10 mouse cellular contexts compared by ENCODE assay signal in genomic region chr14:55536116-55536745, GRCm38 (mm10). TPM values are rescaled to one million over a fixed set of nuclear protein-coding genes. Genes with fewer than 3 reads are reported as not detected.
DNase-seq lines count a peak whose midpoint lies in the region; ATAC-seq and TF ChIP-seq lines count a peak whose summit lies in the region.
"Had no signal": no experiment of that assay in that cellular context is flagged by ENCODE, and none has a peak within 500 bp of the region (broad histone marks: within the 10 kb centered on the region; RNA-seq: fewer than 3 reads in every experiment).

No protein-coding gene starts in this region.

- no peaks in the 10 kb centered on the region for H3K36me3 ChIP-seq in kidney, postnatal 0 days (ENCODE audit: insufficient read depth, low read length)
- H3K36me3 ChIP-seq: heart, embryonic 13.5 days; midbrain, embryonic 12.5 days had no signal

- peak; percentile 81 to 85 for DNase-seq in cerebellum, postnatal 10 days
- DNase-seq in cerebellum, adult 9-11 months, result no peak
- peak; percentile 68 for DNase-seq in left cerebral cortex, postnatal 4 days
- no peak for DNase-seq in left cerebral cortex, adult 8-10 months (ENCODE audit: low spot score in 2 of 2)
- DNase-seq in ZHBTc4 (ENCODE audit: low read depth, low spot score), result peak; percentile 72
- DNase-seq in kidney, postnatal 0 days (ENCODE audit: low spot score), result peak; percentile 58
- DNase-seq in gastrocnemius, adult 18-20 months (ENCODE audit: low spot score), result no peak

- ATAC-seq in kidney, postnatal 0 days (replicated peaks; ENCODE audit: low FRiP score, low read depth), result no peak

- H3K4me3 ChIP-seq in kidney, postnatal 0 days (replicated peaks; ENCODE audit: low read depth, low read length), result no peak overlapping the region
- H3K4me3 ChIP-seq in olfactory bulb, adult 2 months (ENCODE audit: insufficient read depth, low read depth, low read length), result no peak overlapping the region
- H3K4me3 ChIP-seq: heart, embryonic 13.5 days; midbrain, embryonic 12.5 days had no signal

- no peaks in the 10 kb centered on the region for H3K27me3 ChIP-seq in kidney, postnatal 0 days (ENCODE audit: insufficient read depth, low read length)

- no peak overlapping the region for H3K9ac ChIP-seq in kidney, postnatal 0 days (ENCODE audit: low read depth, low read length)
- H3K9ac ChIP-seq: heart, embryonic 13.5 days; midbrain, embryonic 12.5 days had no signal

- H3K4me2 ChIP-seq in kidney, postnatal 0 days (ENCODE audit: low read length), result no peak overlapping the region
- H3K4me2 ChIP-seq: heart, embryonic 13.5 days; midbrain, embryonic 12.5 days had no signal

- H3K9me3 ChIP-seq in kidney, postnatal 0 days (replicated peaks; ENCODE audit: low read length), result no peaks in the 10 kb centered on the region
- H3K9me3 ChIP-seq: heart, embryonic 13.5 days; midbrain, embryonic 12.5 days had no signal

- H3K27ac ChIP-seq in kidney, postnatal 0 days, result no peak overlapping the region
- no peak overlapping the region for H3K27ac ChIP-seq in olfactory bulb, adult 2 months (ENCODE audit: insufficient read depth, low read depth, low read length)
- H3K27ac ChIP-seq: heart, embryonic 13.5 days; midbrain, embryonic 12.5 days had no signal

- TF ChIP-seq POLR2A in olfactory bulb, adult 2 months (IDR thresholded peaks at IDR 0.05; ENCODE audit: insufficient read depth, low read depth, low read length), result no peak

- WGBS in kidney, postnatal 0 days, result 57% methylated on average over 6 of the region's 6 CpGs
- 60% methylated on average over 6 of the region's 6 CpGs for WGBS in olfactory bulb, adult 2 months

- peaks cover 6% of the 10 kb centered on the region for H3K4me1 ChIP-seq in kidney, postnatal 0 days (replicated peaks; ENCODE audit: insufficient read depth, low read length)
- H3K4me1 ChIP-seq in olfactory bulb, adult 2 months (ENCODE audit: control insufficient read depth, insufficient read depth, low read length), result peaks cover 7% of the 10 kb centered on the region; the same call in 1 of the 2 replicates

- TF ChIP-seq CTCF in kidney, postnatal 0 days (IDR thresholded peaks at IDR 0.05; ENCODE audit: low read depth), result peak; percentile 85
- TF ChIP-seq CTCF in olfactory bulb, adult 2 months (IDR thresholded peaks at IDR 0.05; ENCODE audit: insufficient read depth, low read depth, low read length), result peak; percentile 68

- intact Hi-C loops in left cerebral cortex, postnatal 4 days (cut with DNase I), result no loop called here

RNA-seq across cellular contexts. Expression of gene Pck2, which starts 3.8 kb away (rescaled TPM):
- 10 to 100 TPM; 13.6 to 14.3 TPM for total RNA-seq in left cerebral cortex, postnatal 4 days (2021)
- 10 to 100 TPM; 25.2 to 29.7 (median 27.7) TPM for total RNA-seq in left cerebral cortex, adult 8-10 months (2022)
- polyA plus RNA-seq in kidney, postnatal 0 days (2015; fragmentation: Nextera tagmentation; extraction: Ambion mirVana), result 38.2 and 42.2 TPM in 2 replicates
- not detected in 2 replicates for polyA plus RNA-seq in olfactory bulb, adult 2 months (2012; ENCODE audit: insufficient read depth, insufficient read length, low replicate concordance, missing spikeins)
- total RNA-seq in gastrocnemius, adult 18-20 months (2021), result 1 to 10 TPM; 2.8 to 3.1 TPM

RNA-seq across cellular contexts. Expression of gene Nrl, which starts 11.4 kb away (rescaled TPM):
- total RNA-seq in left cerebral cortex, postnatal 4 days (2021), result under 1 TPM; 0.20 to 0.42 TPM
- under 1 TPM; 0.46 to 0.82 (median 0.69) TPM for total RNA-seq in left cerebral cortex, adult 8-10 months (2022)
- polyA plus RNA-seq in kidney, postnatal 0 days (2015; fragmentation: Nextera tagmentation; extraction: Ambion mirVana), result not detected in 2 replicates
- polyA plus RNA-seq in olfactory bulb, adult 2 months (2012; ENCODE audit: insufficient read depth, insufficient read length, low replicate concordance, missing spikeins), result not detected in 2 replicates
- not detected for total RNA-seq in gastrocnemius, adult 18-20 months (2021)
- polyA plus RNA-seq: heart, embryonic 13.5 days; midbrain, embryonic 12.5 days had no signal

RNA-seq across cellular contexts. Expression of gene Dcaf11, which starts 23.6 kb away (rescaled TPM):
- total RNA-seq in left cerebral cortex, postnatal 4 days (2021), result 10 to 100 TPM; 61.2 to 66.4 TPM
- total RNA-seq in left cerebral cortex, adult 8-10 months (2022), result 10 to 100 TPM; 83.5 to 91.6 (median 85.1) TPM
- polyA plus RNA-seq in kidney, postnatal 0 days (2015; fragmentation: Nextera tagmentation; extraction: Ambion mirVana), result 109 and 116 TPM in 2 replicates
- not detected in 2 replicates for polyA plus RNA-seq in olfactory bulb, adult 2 months (2012; ENCODE audit: insufficient read depth, insufficient read length, low replicate concordance, missing spikeins)
- total RNA-seq in gastrocnemius, adult 18-20 months (2021), result 100 to 1,000 TPM; 134 to 136 TPM

RNA-seq across cellular contexts. Expression of gene A730061H03Rik, which starts 24.0 kb away (rescaled TPM):
- total RNA-seq in left cerebral cortex, postnatal 4 days (2021), result not detected
- total RNA-seq in left cerebral cortex, adult 8-10 months (2022), result under 1 TPM in 2 of 4 experiments, not detected in 2; 0.84 to 0.98 TPM
- 1.7 and 2.2 TPM in 2 replicates for polyA plus RNA-seq in kidney, postnatal 0 days (2015; fragmentation: Nextera tagmentation; extraction: Ambion mirVana)
- not detected in 2 replicates for polyA plus RNA-seq in olfactory bulb, adult 2 months (2012; ENCODE audit: insufficient read depth, insufficient read length, low replicate concordance, missing spikeins)
- total RNA-seq in gastrocnemius, adult 18-20 months (2021), result not detected
- polyA plus RNA-seq: midbrain, embryonic 12.5 days had no signal

RNA-seq across cellular contexts. Expression of gene Cpne6, which starts 26.0 kb away (rescaled TPM):
- total RNA-seq in left cerebral cortex, postnatal 4 days (2021), result 10 to 100 TPM; 53.1 to 61.7 TPM
- total RNA-seq in left cerebral cortex, adult 8-10 months (2022), result 100 to 1,000 TPM; 151 to 192 (median 180) TPM
- 0.19 and 0.28 TPM in 2 replicates for polyA plus RNA-seq in kidney, postnatal 0 days (2015; fragmentation: Nextera tagmentation; extraction: Ambion mirVana)
- polyA plus RNA-seq in olfactory bulb, adult 2 months (2012; ENCODE audit: insufficient read depth, insufficient read length, low replicate concordance, missing spikeins), result 357 TPM in 1 of 2 replicates, not detected in the other
- not detected for total RNA-seq in gastrocnemius, adult 18-20 months (2021)

Comparison
In these comparisons a context has a peak if more than half of its experiments do, and no peak if none do; other contexts are left out.
1. DNase-seq: peak in cerebellum, postnatal 10 days (2 of 2), left cerebral cortex, postnatal 4 days (single experiment), ZHBTc4 (single experiment) and kidney, postnatal 0 days (single experiment); none in cerebellum, adult 9-11 months (single experiment), left cerebral cortex, adult 8-10 months (0 of 2) and gastrocnemius, adult 18-20 months (single experiment).